21 mouse cellular contexts compared by ENCODE assay signal in genomic region chr11:32665639-32666038, GRCm38 (mm10). TPM values are rescaled to one million over a fixed set of nuclear protein-coding genes. Genes with fewer than 3 reads are reported as not detected.
DNase-seq lines count a peak whose midpoint lies in the region; ATAC-seq and TF ChIP-seq lines count a peak whose summit lies in the region.
"Had no signal": no experiment of that assay in that cellular context is flagged by ENCODE, and none has a peak within 500 bp of the region (broad histone marks: within the 10 kb centered on the region; RNA-seq: fewer than 3 reads in every experiment).

No protein-coding gene starts in this region.

- H3K4me2 ChIP-seq in myocyte (ENCODE audit: low read depth) = peak overlapping the region; percentile 3
- H3K4me2 ChIP-seq in midbrain, embryonic 15.5 days = no peak overlapping the region
- H3K4me2 ChIP-seq: embryonic facial prominence, embryonic 13.5 days; heart, embryonic 11.5 days; hindbrain, embryonic 12.5 days; hindbrain, embryonic 15.5 days had no signal

- no peaks in the 10 kb centered on the region for H3K36me3 ChIP-seq in myocyte (ENCODE audit: control insufficient read depth, insufficient read depth)
- no peaks in the 10 kb centered on the region for H3K36me3 ChIP-seq in midbrain, embryonic 15.5 days (replicated peaks)
- H3K36me3 ChIP-seq: embryonic facial prominence, embryonic 13.5 days; hindbrain, embryonic 12.5 days; hindbrain, embryonic 15.5 days had no signal

- no peaks in the 10 kb centered on the region for H3K9me3 ChIP-seq in midbrain, embryonic 15.5 days
- H3K9me3 ChIP-seq: embryonic facial prominence, embryonic 13.5 days; hindbrain, embryonic 12.5 days; hindbrain, embryonic 15.5 days had no signal

- H3ac ChIP-seq in myocyte (ENCODE audit: control insufficient read depth, insufficient read length) = no peak overlapping the region

- H3K27me3 ChIP-seq in myocyte (ENCODE audit: control insufficient read depth, insufficient read depth, insufficient read length) = no peaks in the 10 kb centered on the region
- H3K27me3 ChIP-seq in midbrain, embryonic 15.5 days (replicated peaks) = no peaks in the 10 kb centered on the region
- H3K27me3 ChIP-seq: embryonic facial prominence, embryonic 13.5 days; hindbrain, embryonic 12.5 days; hindbrain, embryonic 15.5 days had no signal

- TF ChIP-seq POLR2A in myocyte (IDR thresholded peaks at IDR 0.05; ENCODE audit: insufficient read length, low read depth) = no peak

- 94% methylated on average over 3 of the region's 3 CpGs for WGBS in midbrain, embryonic 15.5 days

- DNase-seq in layer of hippocampus, adult 2 months (ENCODE audit: low spot score in 2 of 2) = no peak
- no peak for DNase-seq in layer of hippocampus, postnatal 36 days
- DNase-seq in cerebellum, adult 9-11 months = no peak
- DNase-seq: adrenal gland, adult 2 months; adrenal gland, postnatal 14 days; cerebellum, adult 11-12 months; cerebellum, adult 8-10 months; cerebellum, postnatal 14 days; forebrain, postnatal 0 days; gastrocnemius, postnatal 25 days; heart, adult 11 months had no signal

- H3K4me3 ChIP-seq in layer of hippocampus, adult 2 months = no peak overlapping the region
- no peak overlapping the region for H3K4me3 ChIP-seq in myocyte
- no peak overlapping the region for H3K4me3 ChIP-seq in midbrain, embryonic 15.5 days
- H3K4me3 ChIP-seq: embryonic facial prominence, embryonic 13.5 days; hindbrain, embryonic 12.5 days; hindbrain, embryonic 15.5 days had no signal

- no peaks in the 10 kb centered on the region for H3K4me1 ChIP-seq in midbrain, embryonic 15.5 days
- H3K4me1 ChIP-seq: hindbrain, embryonic 15.5 days had no signal

- peak; percentile 82 for ATAC-seq in granulocyte monocyte progenitor cell, adult 5-6 weeks (replicated peaks; ENCODE audit: poor library complexity, severe bottlenecking)
- no peak for ATAC-seq in midbrain, embryonic 15.5 days (replicated peaks)
- ATAC-seq: CD4-positive, CD25-positive, alpha-beta regulatory T cell, adult 4 months; forebrain, embryonic 14.5 days; forebrain, postnatal 0 days; intestine, postnatal 0 days had no signal

- peaks cover 91% of the 10 kb centered on the region for H3K79me2 ChIP-seq in myocyte (ENCODE audit: control insufficient read depth, insufficient read depth)

- peak overlapping the region; percentile 82 for H3K27ac ChIP-seq in layer of hippocampus, adult 2 months
- no peak overlapping the region for H3K27ac ChIP-seq in midbrain, embryonic 15.5 days
- H3K27ac ChIP-seq: embryonic facial prominence, embryonic 13.5 days; hindbrain, embryonic 12.5 days; hindbrain, embryonic 15.5 days had no signal

- H3K9ac ChIP-seq in midbrain, embryonic 15.5 days = no peak overlapping the region
- H3K9ac ChIP-seq: embryonic facial prominence, embryonic 13.5 days; forebrain, postnatal 0 days; hindbrain, embryonic 12.5 days; hindbrain, embryonic 15.5 days had no signal

- no peak for TF ChIP-seq CTCF in layer of hippocampus, adult 2 months (conservative IDR thresholded peaks at IDR 0.05)

TF ChIP-seq in myocyte, 11 proteins besides CTCF, POLR2A, EP300 and RAD21:
- TF ChIP-seq E2F4 (IDR thresholded peaks at IDR 0.05; ENCODE audit: insufficient read depth) (no peak), MYOD1 (IDR thresholded peaks at IDR 0.05; ENCODE audit: control insufficient read depth in 1 of 3, insufficient read length in 2 of 3, low read depth in 2 of 3) (no peak), CEBPB (IDR thresholded peaks at IDR 0.05; ENCODE audit: insufficient read depth, poor library complexity, severe bottlenecking) (no peak), TCF3 (IDR thresholded peaks at IDR 0.05; ENCODE audit: insufficient read length, low read depth) (no peak), MAX (IDR thresholded peaks at IDR 0.05; ENCODE audit: low read depth) (no peak), POLR2AphosphoS2 (IDR thresholded peaks at IDR 0.05; ENCODE audit: insufficient read length, low read depth) (no peak), MYOG (IDR thresholded peaks at IDR 0.05; ENCODE audit: control insufficient read depth in 1 of 3, insufficient read depth in 1 of 3, insufficient read length in 2 of 3, low read depth in 2 of 3) (no peak)
TF ChIP-seq in myocyte: peak in this region for 0.

RNA-seq across cellular contexts. Expression of gene Fbxw11, which starts 23.1 kb away (rescaled TPM):
- total RNA-seq in layer of hippocampus, adult 2 months (2021) = 100 to 1,000 TPM; 146 to 157 TPM
- total RNA-seq in layer of hippocampus, postnatal 36 days (2021) = 100 to 1,000 TPM; 148 to 157 TPM
- 35.4 and 46.8 TPM in 2 replicates for total RNA-seq in granulocyte monocyte progenitor cell, adult 5-6 weeks (2014; fragmentation: Nextera tagmentation)
- 60.4 and 62.0 TPM in 2 replicates for total RNA-seq in granulocyte monocyte progenitor cell, adult 5-6 weeks (2017)
- 44.5 TPM for polyA plus RNA-seq in myocyte (2012; fragmentation: generic; extraction: Trizol)
- 120 and 126 TPM in 2 replicates for polyA plus RNA-seq in midbrain, embryonic 15.5 days (2015; fragmentation: Nextera tagmentation; extraction: Ambion mirVana)
